7 mouse cellular contexts compared by ENCODE assay signal in genomic region chr1:165461681-165462080, GRCm38 (mm10). TPM values are rescaled to one million over a fixed set of nuclear protein-coding genes. Genes with fewer than 3 reads are reported as not detected.
A peak's percentile ranks its signal among the peaks of the same experiment; 100 is the strongest.
DNase-seq lines count a peak whose midpoint lies in the region; ATAC-seq lines count a peak whose summit lies in the region.

No protein-coding gene starts in this region.

- H3K79me2 ChIP-seq in macrophage (ENCODE audit: inconsistent target): peaks cover 80% of the 10 kb centered on the region

- WGBS in forebrain, embryonic 14.5 days: 3% methylated on average over 9 of the region's 9 CpGs
- WGBS in kidney, embryonic 14.5 days: 3% methylated on average over 9 of the region's 9 CpGs
- 2% methylated on average over 9 of the region's 9 CpGs for WGBS in macrophage (ENCODE audit: missing documents)

- peak overlapping the region; percentile 86 for H3K4me3 ChIP-seq in forebrain, embryonic 14.5 days (ENCODE audit: low read depth, low read length)
- H3K4me3 ChIP-seq in kidney, embryonic 14.5 days (ENCODE audit: low read length): peak overlapping the region; percentile 96
- peak overlapping the region; percentile 71 for H3K4me3 ChIP-seq in macrophage (ENCODE audit: inconsistent target)

- H3K27me3 ChIP-seq in forebrain, embryonic 14.5 days (replicated peaks; ENCODE audit: control insufficient read depth, insufficient read depth, low read length): no peaks in the 10 kb centered on the region
- no peaks in the 10 kb centered on the region for H3K27me3 ChIP-seq in kidney, embryonic 14.5 days (ENCODE audit: control insufficient read depth, insufficient read depth, low read length)

- H3K4me2 ChIP-seq in forebrain, embryonic 14.5 days (ENCODE audit: low read length): peak overlapping the region; percentile 65
- H3K4me2 ChIP-seq in kidney, embryonic 14.5 days (replicated peaks; ENCODE audit: low read depth, low read length): peak overlapping the region; percentile 77

- H3K9me3 ChIP-seq in forebrain, embryonic 14.5 days (replicated peaks; ENCODE audit: control insufficient read depth, low read length): no peaks in the 10 kb centered on the region
- H3K9me3 ChIP-seq in kidney, embryonic 14.5 days (ENCODE audit: control insufficient read depth, low read length): no peaks in the 10 kb centered on the region

- no peaks in the 10 kb centered on the region for H3K36me3 ChIP-seq in forebrain, embryonic 14.5 days (ENCODE audit: control insufficient read depth, insufficient read depth, low read length)
- no peaks in the 10 kb centered on the region for H3K36me3 ChIP-seq in kidney, embryonic 14.5 days (ENCODE audit: control insufficient read depth, insufficient read depth, low read length)
- H3K36me3 ChIP-seq in macrophage (ENCODE audit: inconsistent target): no peaks in the 10 kb centered on the region

- peak overlapping the region; percentile 75 for H3K9ac ChIP-seq in forebrain, embryonic 14.5 days (ENCODE audit: low read length)
- H3K9ac ChIP-seq in kidney, embryonic 14.5 days (ENCODE audit: low read depth, low read length): peak overlapping the region; percentile 78

- ATAC-seq in forebrain, embryonic 14.5 days: no peak
- ATAC-seq in kidney, embryonic 14.5 days (ENCODE audit: low FRiP score, low TSS enrichment): no peak

- H3K4me1 ChIP-seq in forebrain, embryonic 14.5 days (ENCODE audit: control insufficient read depth, insufficient read depth, low read length): 0 out of 2 replicates have a peak, but pooled peaks cover 6% of the 10 kb centered on the region
- peaks cover 3% of the 10 kb centered on the region; the same call in 1 of the 2 replicates for H3K4me1 ChIP-seq in kidney, embryonic 14.5 days (ENCODE audit: control insufficient read depth, insufficient read depth, low read length)

- peak; percentile 35 for DNase-seq in 3134 (ENCODE audit: extremely low read depth, insufficient read length, low spot score)
- DNase-seq in 416B (ENCODE audit: low read depth): peak; percentile 51
- DNase-seq in forebrain, embryonic 14.5 days (ENCODE audit: low spot score): no peak
- no peak for DNase-seq in T-cell, adult 2 months (ENCODE audit: low spot score)
- DNase-seq in layer of hippocampus, adult 18-20 months (ENCODE audit: low spot score in 2 of 2): no peak

- no peak overlapping the region for H3K27ac ChIP-seq in forebrain, embryonic 14.5 days (ENCODE audit: low read depth, low read length)
- peak overlapping the region; percentile 67 for H3K27ac ChIP-seq in kidney, embryonic 14.5 days (ENCODE audit: low read depth, low read length)
- peak overlapping the region; percentile 31; the same call in 1 of the 2 replicates for H3K27ac ChIP-seq in macrophage

RNA-seq across cellular contexts. Expression of gene Mpc2, which starts 1.2 kb away (rescaled TPM):
- 190 and 197 TPM in 2 replicates for polyA plus RNA-seq in forebrain, embryonic 14.5 days (2014; fragmentation: Nextera tagmentation; extraction: Ambion mirVana)
- 212 TPM in 2 replicates for polyA plus RNA-seq in kidney, embryonic 14.5 days (2014; fragmentation: Nextera tagmentation; extraction: Ambion mirVana)
- total RNA-seq in macrophage (2018; cell fraction: chromatin; rRNA removed): 10 to 100 TPM in 18 of 26 experiments, 1 to 10 TPM in 8; 5.5 to 41.3 (median 17.2) TPM
- total RNA-seq in macrophage (2018; cell fraction: cytosol; rRNA removed): 10 to 100 TPM; 38.9 to 75.9 (median 62.9) TPM
- 10 to 100 TPM in 23 of 26 experiments, 1 to 10 TPM in 3; 7.3 to 41.2 (median 17.6) TPM for total RNA-seq in macrophage (2018; cell fraction: nucleus; rRNA removed)
- polyA plus RNA-seq in macrophage (2018): 25.8 to 66.2 TPM (median 51.3 TPM) in 3 replicates
- total RNA-seq in layer of hippocampus, adult 18-20 months (2021): 100 to 1,000 TPM; 120 to 127 TPM

RNA-seq across cellular contexts. Expression of gene Dcaf6, which starts 1.4 kb away (rescaled TPM):
- polyA plus RNA-seq in forebrain, embryonic 14.5 days (2014; fragmentation: Nextera tagmentation; extraction: Ambion mirVana): 13.4 and 17.1 TPM in 2 replicates
- 11.6 and 18.4 TPM in 2 replicates for polyA plus RNA-seq in kidney, embryonic 14.5 days (2014; fragmentation: Nextera tagmentation; extraction: Ambion mirVana)
- 100 to 1,000 TPM in 16 of 26 experiments, 10 to 100 TPM in 10; 41.0 to 147 (median 106) TPM for total RNA-seq in macrophage (2018; cell fraction: chromatin; rRNA removed)
- total RNA-seq in macrophage (2018; cell fraction: cytosol; rRNA removed): 10 to 100 TPM; 13.9 to 24.9 (median 20.3) TPM
- total RNA-seq in macrophage (2018; cell fraction: nucleus; rRNA removed): 100 to 1,000 TPM in 4 of 26 experiments, 10 to 100 TPM in 22; 39.4 to 126 (median 74.4) TPM
- polyA plus RNA-seq in macrophage (2018): 16.1 to 28.0 TPM (median 24.8 TPM) in 3 replicates
- 10 to 100 TPM; 84.8 to 86.0 TPM for total RNA-seq in layer of hippocampus, adult 18-20 months (2021)

RNA-seq across cellular contexts. Expression of gene Adcy10, which starts 23.3 kb away (rescaled TPM):
- 0.05 and 0.14 TPM in 2 replicates for polyA plus RNA-seq in forebrain, embryonic 14.5 days (2014; fragmentation: Nextera tagmentation; extraction: Ambion mirVana)
- polyA plus RNA-seq in kidney, embryonic 14.5 days (2014; fragmentation: Nextera tagmentation; extraction: Ambion mirVana): 0.18 and 0.19 TPM in 2 replicates
- 1 to 10 TPM in 4 of 26 experiments, under 1 TPM in 1, not detected in 21; 0.63 to 1.3 (median 1.1) TPM for total RNA-seq in macrophage (2018; cell fraction: chromatin; rRNA removed)
- total RNA-seq in macrophage (2018; cell fraction: cytosol; rRNA removed): not detected
- total RNA-seq in macrophage (2018; cell fraction: nucleus; rRNA removed): under 1 TPM in 1 of 26 experiments, not detected in 25; 0.92 TPM
- not detected in 3 replicates for polyA plus RNA-seq in macrophage (2018)
- total RNA-seq in layer of hippocampus, adult 18-20 months (2021): under 1 TPM; 0.27 to 0.38 TPM

Comparison
In these comparisons a context has a peak if more than half of its experiments do, and no peak if none do; other contexts are left out.
1. DNase-seq: peak in 3134 (single experiment) and 416B (single experiment); none in forebrain, embryonic 14.5 days (single experiment), T-cell, adult 2 months (single experiment) and layer of hippocampus, adult 18-20 months (0 of 2).
2. Peak in every context shown above with its lines, with median percentiles within 50 percentile points of each other: H3K4me3 ChIP-seq.